Mouse (Mus musculus) neural tube, embryonic 14.5 days (tissue): Measurements from ENCODE around the gene Ankrd44. TPM values are rescaled to one million over a fixed set of nuclear protein-coding genes. Genes with fewer than 3 reads are reported as not detected.

ENCODE experiments used
- ATAC-seq: fragments of 200-750 bp; cut with Nextera tagmentation; 2 replicates; pipeline ENCODE4 v1.8.0; 2017; ENCODE audit warnings: low read depth, mild to moderate bottlenecking, moderate TSS enrichment, moderate library complexity
- H3K27ac ChIP-seq: fragments of 300-500 bp; sonication (generic); 2 replicates; pipeline ENCODE4 v1.5.1; 2014; ENCODE audit warnings: low read depth, mild to moderate bottlenecking, control low read depth, low read length, moderate library complexity, mixed read lengths
- H3K27me3 ChIP-seq: fragments of 300-500 bp; sonication (generic); 2 replicates; pipeline ENCODE4 v1.6.1; 2014; ENCODE audit warnings: low read length; ENCODE audit not compliant: control insufficient read depth, insufficient read depth
- H3K36me3 ChIP-seq: fragments of 300-500 bp; sonication (generic); 2 replicates; pipeline ENCODE4 v1.6.1; 2014; ENCODE audit warnings: low read length, mixed read lengths; ENCODE audit not compliant: control insufficient read depth, insufficient read depth
- H3K4me1 ChIP-seq: fragments of 300-500 bp; sonication (generic); 2 replicates; pipeline ENCODE4 v1.6.1; 2014; ENCODE audit warnings: low read length; ENCODE audit not compliant: control insufficient read depth, insufficient read depth
- H3K4me2 ChIP-seq: fragments of 300-500 bp; sonication (generic); 2 replicates; pipeline ENCODE4 v1.6.1; 2014; ENCODE audit warnings: mild to moderate bottlenecking, low read depth, low read length, control low read depth
- H3K4me3 ChIP-seq: fragments of 300-500 bp; sonication (generic); 2 replicates; pipeline ENCODE4 v1.5.1; 2014; ENCODE audit warnings: low read depth, low read length, control low read depth, mixed read lengths
- H3K9ac ChIP-seq: fragments of 300-500 bp; sonication (generic); replicated peaks from 2 replicates; pipeline ENCODE4 v1.6.1; 2014; ENCODE audit warnings: low read depth, mild to moderate bottlenecking, control low read depth, low read length, mixed read lengths
- H3K9me3 ChIP-seq: fragments of 300-500 bp; sonication (generic); 2 replicates; pipeline ENCODE4 v1.6.1; 2016; ENCODE audit warnings: low read length; ENCODE audit not compliant: control insufficient read depth
- WGBS: fragments of 180-500 bp; shearing (Covaris S2); extraction: QIAGEN DNeasy Blood & Tissue Kit; methylation state at CpG from one replicate; pipeline ENCODE4 v1.1.7; 2014; 5-methylcytosine and 5-hydroxymethylcytosine counted together
- polyA plus RNA-seq: library from polyadenylated mRNA; unstranded; fragments of >200 nt; fragmentation: Nextera tagmentation; extraction: Ambion mirVana; gene quantifications from 2 replicates; pipeline ENCODE4 v1.2.1, GENCODE M21; 2014

Gene Ankrd44
- polyA plus RNA-seq, 1 experiment from 2014 or later = 41.0 TPM

DNA sequence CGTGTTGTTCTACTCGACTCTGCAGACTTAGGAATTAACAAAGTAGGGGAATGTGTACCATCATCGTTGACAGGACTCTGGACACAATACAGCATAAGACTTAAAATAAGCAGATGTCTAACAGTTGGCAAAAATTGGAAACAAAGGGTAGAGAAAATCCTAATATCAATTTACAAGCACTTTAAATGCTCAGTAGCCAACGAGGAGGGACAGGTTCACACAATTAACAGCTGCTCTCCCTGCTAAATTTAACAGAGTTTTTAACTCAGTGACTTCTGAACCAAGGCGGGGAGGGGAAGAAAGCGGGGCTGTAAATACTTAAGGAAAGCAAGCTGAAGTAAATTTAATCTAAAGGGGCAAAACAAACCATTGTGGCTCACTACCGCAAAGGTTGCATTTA is 1.4 kb downstream of the Ankrd44 start:
- no peak overlapping the region for H3K27ac ChIP-seq
- WGBS = 60% methylated on average over 7 of the region's 7 CpGs
- H3K9ac ChIP-seq = peak overlapping the region; percentile 88; the same call in 1 of the 2 replicates
- no peaks in the 10 kb centered on the region for H3K9me3 ChIP-seq
- peak overlapping the region; percentile 83 for H3K4me3 ChIP-seq
- no peaks in the 10 kb centered on the region for H3K36me3 ChIP-seq
- 0 out of 2 replicates have a peak, but pooled peaks cover 3% of the 10 kb centered on the region for H3K4me1 ChIP-seq
- H3K4me2 ChIP-seq = peak overlapping the region; percentile 65
- no peak for ATAC-seq
- no peaks in the 10 kb centered on the region for H3K27me3 ChIP-seq

DNA sequence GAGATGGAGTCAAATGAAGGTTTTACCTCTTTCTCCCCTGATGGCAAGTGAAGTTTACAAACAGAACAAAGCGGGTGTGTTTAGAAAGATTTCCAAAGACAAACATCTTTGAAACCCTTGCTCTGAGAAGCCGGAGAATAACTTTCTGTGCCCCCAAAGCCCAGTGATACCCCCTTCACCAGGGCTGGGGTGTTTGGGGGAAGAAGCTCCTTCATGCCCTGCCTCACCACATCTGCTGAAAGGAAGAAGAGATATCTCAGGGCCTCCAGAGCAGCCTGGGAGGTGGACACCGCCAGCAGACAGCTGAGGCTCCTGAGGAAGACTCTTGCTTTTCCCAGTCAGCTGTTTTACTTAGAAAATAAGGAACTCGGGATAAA is 1.9 kb downstream of the Ankrd44 start:
- ATAC-seq = no peak
- peak overlapping the region; percentile 65 for H3K4me2 ChIP-seq
- no peak overlapping the region for H3K27ac ChIP-seq
- no peak overlapping the region for H3K9ac ChIP-seq
- 0 out of 2 replicates have a peak, but pooled peaks cover 3% of the 10 kb centered on the region for H3K4me1 ChIP-seq
- no peaks in the 10 kb centered on the region for H3K9me3 ChIP-seq
- H3K27me3 ChIP-seq = no peaks in the 10 kb centered on the region
- peak overlapping the region; percentile 83; the same call in 1 of the 2 replicates for H3K4me3 ChIP-seq
- 86% methylated on average over 4 of the region's 4 CpGs for WGBS
- no peaks in the 10 kb centered on the region for H3K36me3 ChIP-seq

DNA sequence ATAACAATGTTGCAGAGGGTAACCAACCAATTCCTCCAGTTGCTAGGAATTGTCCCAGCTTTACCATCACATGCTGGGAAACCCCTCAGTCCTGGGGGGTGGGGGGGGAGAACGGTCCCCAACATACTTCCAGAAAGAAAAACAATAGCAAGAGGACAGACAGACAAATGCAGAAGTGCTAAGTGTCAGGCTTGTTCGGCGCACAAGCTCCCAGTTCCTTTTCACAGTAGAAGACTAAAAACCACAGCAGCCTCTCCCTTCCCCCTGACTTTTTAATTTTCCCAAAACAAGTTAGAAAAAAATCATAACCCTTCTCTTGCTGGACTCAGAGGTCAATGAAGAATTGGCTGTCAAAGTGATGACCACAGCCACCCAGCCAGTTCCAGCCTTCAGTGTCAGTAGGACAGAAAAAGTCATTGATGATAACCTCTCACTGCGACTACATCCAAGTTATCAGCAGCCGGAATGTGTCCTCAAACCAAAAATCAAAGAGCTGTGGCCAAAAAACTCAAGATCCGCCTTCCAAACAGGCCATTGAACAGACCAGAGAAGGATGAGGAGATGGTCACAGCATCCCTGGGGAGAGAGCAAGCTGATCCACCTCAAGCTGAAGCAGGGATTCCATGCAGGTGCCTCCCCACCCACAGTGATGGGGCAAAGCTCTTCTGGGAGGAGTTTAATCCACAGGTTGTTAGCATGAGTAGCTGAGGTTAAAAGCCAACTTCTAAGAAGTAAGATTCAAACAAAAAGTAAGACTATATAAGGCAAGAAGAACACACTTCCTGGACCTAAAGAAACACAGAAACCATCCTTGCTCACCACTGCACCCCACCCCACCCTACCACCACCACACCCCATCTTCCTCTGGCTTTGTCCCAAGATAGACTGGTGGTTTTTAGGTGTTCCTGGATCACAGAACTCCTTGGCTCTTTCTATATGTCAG is 2.5 kb downstream of the Ankrd44 start:
- H3K36me3 ChIP-seq = no peaks in the 10 kb centered on the region
- H3K9me3 ChIP-seq = no peaks in the 10 kb centered on the region
- no peak overlapping the region for H3K9ac ChIP-seq
- H3K27me3 ChIP-seq = no peaks in the 10 kb centered on the region
- no peak for ATAC-seq
- H3K4me1 ChIP-seq = 0 out of 2 replicates have a peak, but pooled peaks cover 3% of the 10 kb centered on the region
- peak overlapping the region; percentile 65; the same call in 1 of the 2 replicates for H3K4me2 ChIP-seq
- 89% methylated on average over 6 of the region's 6 CpGs for WGBS
- no peak overlapping the region for H3K4me3 ChIP-seq
- no peak overlapping the region for H3K27ac ChIP-seq

DNA sequence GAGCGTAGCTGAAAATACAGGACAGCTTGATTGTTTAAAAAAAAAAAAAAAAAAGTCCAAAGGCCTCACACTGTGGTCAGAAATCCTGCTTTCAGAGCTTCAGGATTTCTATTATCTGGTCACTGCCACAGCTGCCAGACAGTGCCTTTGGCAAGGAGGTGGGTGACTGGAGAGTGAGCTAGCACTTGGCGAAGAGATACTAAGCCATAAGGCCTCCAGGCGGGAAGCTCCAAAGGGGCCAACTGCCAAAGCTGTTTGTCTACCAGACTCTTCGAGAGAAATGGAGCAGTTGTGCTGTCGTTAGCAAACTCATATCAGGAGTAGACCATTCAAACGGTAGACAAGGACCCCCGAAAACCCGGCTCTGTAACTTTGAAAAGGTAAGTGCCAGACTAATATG is 3.5 kb downstream of the Ankrd44 start:
- no peak overlapping the region for H3K27ac ChIP-seq
- no peaks in the 10 kb centered on the region for H3K27me3 ChIP-seq
- H3K9ac ChIP-seq = no peak overlapping the region
- no peaks in the 10 kb centered on the region for H3K36me3 ChIP-seq
- 0 out of 2 replicates have a peak, but pooled peaks cover 3% of the 10 kb centered on the region for H3K4me1 ChIP-seq
- no peak for ATAC-seq
- no peak overlapping the region for H3K4me2 ChIP-seq
- 70% methylated on average over 8 of the region's 8 CpGs for WGBS
- no peak overlapping the region for H3K4me3 ChIP-seq
- no peaks in the 10 kb centered on the region for H3K9me3 ChIP-seq

DNA sequence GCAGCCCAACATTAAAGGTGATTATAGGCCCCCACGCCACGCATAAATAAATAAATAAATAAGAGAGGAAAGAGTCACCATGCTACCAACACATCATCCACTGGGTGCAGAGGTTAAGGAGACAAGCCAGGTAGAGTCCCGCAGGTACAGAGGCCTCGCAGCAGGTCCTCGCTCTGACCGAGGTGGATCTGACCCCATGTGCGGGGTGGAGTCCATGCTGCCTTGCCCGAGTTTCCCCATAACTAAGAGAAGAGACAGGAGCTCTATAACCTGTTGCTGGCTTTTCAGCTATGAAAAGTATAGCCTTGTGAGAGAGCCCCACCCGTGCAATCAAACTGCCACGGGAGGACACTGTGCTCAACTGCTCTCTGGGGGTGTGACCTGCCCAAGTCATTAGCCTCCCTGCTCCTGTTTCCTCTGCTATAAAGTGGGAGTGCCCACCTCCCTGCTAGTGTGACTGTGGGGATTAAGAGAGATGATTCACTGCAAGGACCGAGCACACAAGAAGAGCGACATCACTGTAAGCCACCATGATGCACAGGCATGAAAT is 4.1 kb downstream of the Ankrd44 start:
- H3K4me1 ChIP-seq = 0 out of 2 replicates have a peak, but pooled peaks cover 3% of the 10 kb centered on the region
- H3K4me2 ChIP-seq = no peak overlapping the region
- ATAC-seq = no peak
- no peaks in the 10 kb centered on the region for H3K27me3 ChIP-seq
- no peak overlapping the region for H3K4me3 ChIP-seq
- H3K36me3 ChIP-seq = no peaks in the 10 kb centered on the region
- no peaks in the 10 kb centered on the region for H3K9me3 ChIP-seq
- no peak overlapping the region for H3K9ac ChIP-seq
- H3K27ac ChIP-seq = no peak overlapping the region
- 66% methylated on average over 12 of the region's 12 CpGs for WGBS

DNA sequence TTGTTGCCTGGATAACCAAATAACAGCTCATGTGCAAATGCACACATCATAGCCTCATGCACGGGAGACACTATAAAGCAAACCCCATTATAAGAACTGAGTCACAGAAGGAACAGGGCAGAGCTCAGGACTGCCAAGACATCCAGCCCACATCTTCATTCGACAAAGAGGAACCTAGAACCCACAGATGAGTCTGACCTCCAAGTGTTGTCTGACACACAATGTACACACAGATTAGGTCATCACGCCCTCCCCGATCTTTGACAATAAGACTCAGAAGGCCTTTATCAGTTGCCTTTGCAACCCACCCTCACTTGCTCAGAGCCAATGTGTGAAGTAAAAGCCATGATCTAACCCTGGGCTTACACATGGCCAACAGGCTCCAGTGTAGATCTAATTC is 6.1 kb downstream of the Ankrd44 start:
- Histone ChIP-seq H3K36me3 (no peaks in the 10 kb centered on the region), H3K27ac (no peak overlapping the region), H3K27me3 (no peaks in the 10 kb centered on the region), H3K9me3 (no peaks in the 10 kb centered on the region), H3K4me3 (no peak overlapping the region), H3K9ac (no peak overlapping the region), H3K4me1 (0 out of 2 replicates have a peak, but pooled peaks cover 3% of the 10 kb centered on the region), H3K4me2 (no peak overlapping the region)
- no peak for ATAC-seq
- WGBS = 90% methylated on average over 4 of the region's 4 CpGs

DNA sequence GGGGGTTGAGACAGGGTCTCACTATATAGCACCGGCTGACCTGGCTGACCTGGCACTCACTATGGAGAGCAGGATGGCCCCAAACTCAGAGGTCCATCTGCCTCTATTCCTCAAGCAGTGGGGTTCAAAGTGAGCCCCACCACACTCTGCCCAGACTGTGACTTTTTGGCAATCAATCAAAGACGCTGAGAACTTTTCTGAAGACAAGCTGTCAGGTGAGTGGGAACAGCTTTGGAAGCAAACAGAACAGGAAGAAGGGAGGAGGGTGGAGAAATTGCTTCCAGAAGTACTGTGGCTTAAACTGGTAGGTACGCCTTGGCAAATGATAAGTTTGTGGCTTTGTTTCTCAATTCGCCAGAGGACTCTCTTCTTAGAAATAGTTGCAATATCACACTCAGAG is 9.7 kb downstream of the Ankrd44 start:
- Histone ChIP-seq H3K4me2 (no peak overlapping the region), H3K27me3 (no peaks in the 10 kb centered on the region), H3K9me3 (no peaks in the 10 kb centered on the region), H3K27ac (no peak overlapping the region), H3K9ac (no peak overlapping the region), H3K36me3 (no peaks in the 10 kb centered on the region), H3K4me1 (no peaks in the 10 kb centered on the region), H3K4me3 (no peak overlapping the region)
- WGBS = 79% methylated on average over 4 of the region's 4 CpGs
- no peak for ATAC-seq

DNA sequence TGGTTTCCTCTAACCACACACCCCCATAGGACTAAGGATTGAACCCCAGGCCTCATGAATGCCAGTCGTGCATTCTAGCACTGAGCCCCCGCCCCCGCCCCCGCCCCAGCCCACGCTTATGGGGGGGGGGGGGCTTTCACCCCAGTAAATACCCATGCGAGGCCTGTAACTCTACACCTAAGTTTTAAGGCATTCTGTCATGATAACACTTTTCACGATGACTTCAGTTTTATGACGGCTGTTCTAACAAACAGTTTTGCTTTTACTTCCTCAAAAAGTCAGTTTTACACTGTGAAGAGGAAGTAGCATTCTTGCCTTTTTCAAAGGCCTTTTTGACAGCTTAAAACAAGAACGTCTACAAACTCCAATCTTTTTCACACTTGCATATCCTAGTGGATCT is 11.8 kb downstream of the Ankrd44 start:
- no peak overlapping the region for H3K9ac ChIP-seq
- no peak for ATAC-seq
- H3K4me3 ChIP-seq = no peak overlapping the region
- no peaks in the 10 kb centered on the region for H3K9me3 ChIP-seq
- no peaks in the 10 kb centered on the region for H3K27me3 ChIP-seq
- no peak overlapping the region for H3K4me2 ChIP-seq
- no peak overlapping the region for H3K27ac ChIP-seq
- H3K36me3 ChIP-seq = no peaks in the 10 kb centered on the region
- WGBS = 37% methylated on average over 9 of the region's 9 CpGs
- H3K4me1 ChIP-seq = no peaks in the 10 kb centered on the region

DNA sequence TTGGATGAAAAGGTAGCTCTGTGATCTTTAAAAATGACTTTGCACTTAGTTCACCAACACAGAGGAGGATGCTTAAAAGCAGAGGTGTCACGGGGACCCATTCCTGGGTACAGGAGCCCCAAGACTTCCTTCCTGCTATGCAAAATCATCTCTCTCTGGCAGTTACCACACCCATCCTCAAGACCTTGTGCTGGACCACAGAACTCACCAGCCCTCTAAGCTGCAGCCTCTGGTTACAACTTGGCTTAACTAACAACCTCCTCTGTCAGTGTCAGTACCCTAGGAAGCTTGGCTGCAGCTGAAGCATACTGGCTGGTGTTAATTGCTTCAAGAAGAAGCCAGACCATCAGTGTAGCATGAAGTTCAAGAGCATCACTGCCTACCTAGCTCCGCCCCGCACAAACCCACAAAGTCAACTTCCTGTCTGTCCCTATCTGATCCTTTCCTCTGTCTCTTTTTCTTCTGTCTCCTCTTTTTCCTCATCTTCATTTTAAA is 12.8 kb downstream of the Ankrd44 start:
- H3K4me2 ChIP-seq = no peak overlapping the region
- no peak overlapping the region for H3K9ac ChIP-seq
- H3K4me1 ChIP-seq = no peaks in the 10 kb centered on the region
- no peaks in the 10 kb centered on the region for H3K36me3 ChIP-seq
- H3K27ac ChIP-seq = no peak overlapping the region
- no peak for ATAC-seq
- no peak overlapping the region for H3K4me3 ChIP-seq
- WGBS = 91% methylated on average over 3 of the region's 3 CpGs
- H3K27me3 ChIP-seq = no peaks in the 10 kb centered on the region
- no peaks in the 10 kb centered on the region for H3K9me3 ChIP-seq
